Mouse (Mus musculus) kidney, postnatal 14 days (tissue): ENCODE results near the gene Cyb5r2.

Experiments used
- DNase-seq: peaks from one replicate; pipeline ENCODE4 v3.0.0; 2022; ENCODE audit warnings: mixed read lengths

Gene Cyb5r2

DNA sequence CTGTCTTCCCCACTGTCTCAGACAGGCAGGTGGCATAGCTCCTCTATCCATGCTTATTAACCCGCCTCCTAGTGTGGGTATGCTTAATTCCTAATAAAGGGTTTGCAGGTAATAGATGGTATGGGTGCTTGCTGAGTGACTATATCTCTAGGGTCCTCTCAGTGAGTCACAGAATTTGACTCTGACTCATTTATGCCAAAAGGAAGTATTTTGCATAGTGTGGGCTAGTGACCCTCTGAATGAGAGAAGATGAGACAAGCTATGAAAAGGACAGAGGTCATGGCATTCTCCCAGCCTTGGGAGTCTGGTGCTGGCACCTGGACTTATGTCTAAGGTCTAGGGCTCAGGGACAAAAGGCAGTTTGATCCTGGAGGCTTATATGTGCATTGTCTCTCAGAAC is 37.1 kb downstream of the Cyb5r2 start:
- DNase-seq = no peak

DNA sequence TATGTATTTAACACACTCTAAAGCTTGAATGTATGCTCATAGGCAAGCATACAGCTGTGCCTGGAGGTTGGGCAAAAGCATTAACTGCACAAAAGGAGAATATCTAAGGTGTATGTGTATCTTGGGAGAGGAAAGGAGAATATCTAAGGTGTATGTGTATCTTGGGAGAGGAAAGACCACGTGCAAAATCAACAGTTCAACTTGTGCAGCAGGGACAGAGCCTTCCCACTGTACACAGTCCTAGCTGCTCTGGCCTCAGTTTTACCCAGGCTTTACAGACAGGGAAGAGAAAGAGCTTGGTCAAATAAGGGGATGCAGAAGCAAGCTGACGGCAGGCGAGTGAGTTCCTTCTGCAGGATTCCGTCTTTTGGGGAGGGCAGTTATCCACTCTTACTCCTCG is 43.8 kb downstream of the Cyb5r2 start:
- DNase-seq = no peak

DNA sequence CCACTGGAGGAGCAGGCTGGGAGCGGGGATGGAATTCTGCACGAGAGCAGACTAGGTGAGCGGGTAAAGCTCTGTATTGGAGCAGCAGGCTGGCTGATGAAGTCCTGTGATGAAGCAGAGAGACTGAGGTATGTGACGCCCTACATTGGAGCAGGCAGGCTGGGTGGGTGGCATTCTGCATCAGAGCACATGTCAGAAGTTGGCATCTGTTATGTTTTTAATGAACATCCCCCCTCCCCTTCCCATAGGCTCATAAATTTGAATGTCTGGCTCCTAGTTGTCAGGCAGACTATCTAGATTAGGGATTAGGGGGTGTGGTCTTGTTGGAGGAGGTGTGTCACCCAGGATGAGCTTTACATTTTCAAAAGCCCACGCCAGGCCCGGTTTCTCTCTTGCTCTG is 45.1 kb downstream of the Cyb5r2 start:
- DNase-seq = no peak

DNA sequence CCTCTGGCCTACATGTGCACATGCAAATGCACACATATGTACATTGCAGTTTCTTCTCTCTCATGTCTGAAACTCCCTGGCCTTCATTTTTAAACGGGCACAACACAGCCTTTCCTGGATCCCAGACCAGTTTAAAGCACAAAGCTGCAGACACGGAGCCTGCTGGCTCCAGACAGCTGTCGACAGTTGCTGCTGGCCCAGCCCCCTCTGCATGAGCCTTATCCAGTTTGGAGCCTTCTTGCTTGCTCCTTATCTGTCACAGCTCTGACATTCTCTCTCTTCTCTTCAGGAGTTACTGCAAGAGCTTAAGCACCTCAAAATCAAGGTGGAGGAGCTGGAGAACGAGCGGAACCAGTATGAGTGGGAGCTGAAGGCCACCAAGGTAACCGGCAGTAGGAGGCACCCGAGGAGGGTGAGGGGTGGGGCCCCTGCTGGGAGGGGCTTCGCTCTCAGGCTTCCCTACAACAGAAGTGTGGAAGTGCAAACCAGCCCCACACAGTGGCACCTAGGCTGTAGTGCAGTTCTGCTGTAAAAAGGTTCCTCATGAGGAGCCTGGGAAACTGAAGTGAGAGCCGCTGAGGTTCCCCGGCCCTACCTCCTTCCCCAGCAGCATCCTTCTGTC is 49.2 kb downstream of the Cyb5r2 start:
- DNase-seq = peak; percentile 85

DNA sequence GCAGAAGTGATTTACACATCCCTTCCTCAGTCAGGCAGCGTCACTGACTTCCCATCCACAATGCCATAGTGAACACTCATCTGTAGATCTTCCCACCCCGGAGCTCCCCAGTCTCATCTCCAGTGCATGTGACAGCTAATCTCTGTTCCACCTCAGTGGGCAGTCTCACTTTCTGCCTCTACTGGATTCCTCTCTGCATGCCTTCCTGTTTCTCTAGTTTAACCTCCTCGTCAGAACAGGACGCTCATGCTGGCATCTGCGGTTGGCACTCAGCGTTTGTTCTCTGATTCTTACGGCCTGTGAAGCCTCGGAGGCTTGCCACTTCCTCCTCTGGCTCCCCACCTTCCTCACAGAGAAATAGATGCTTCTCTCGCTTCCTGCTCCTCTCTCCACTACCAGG is 50.2 kb downstream of the Cyb5r2 start:
- no peak for DNase-seq

DNA sequence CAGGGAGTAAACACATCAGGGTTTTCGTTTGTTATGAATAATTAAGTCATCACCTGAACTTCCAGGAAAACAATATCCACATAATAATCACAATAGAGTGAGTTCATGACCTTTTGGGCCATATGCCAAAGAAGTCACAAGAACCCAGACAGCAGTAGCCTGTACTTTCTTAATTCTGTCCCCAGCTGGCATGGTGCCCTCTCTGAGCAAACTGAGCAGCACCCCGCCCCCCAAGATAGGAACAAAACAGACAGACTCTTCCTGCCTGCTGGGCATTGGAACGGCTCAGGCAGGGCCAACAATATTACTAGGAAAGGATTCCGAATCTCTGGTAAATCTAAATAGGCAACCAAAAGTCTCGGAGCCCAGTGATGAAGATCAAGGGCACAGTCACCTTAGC is 51.9 kb downstream of the Cyb5r2 start:
- peak; percentile 46 for DNase-seq

DNA sequence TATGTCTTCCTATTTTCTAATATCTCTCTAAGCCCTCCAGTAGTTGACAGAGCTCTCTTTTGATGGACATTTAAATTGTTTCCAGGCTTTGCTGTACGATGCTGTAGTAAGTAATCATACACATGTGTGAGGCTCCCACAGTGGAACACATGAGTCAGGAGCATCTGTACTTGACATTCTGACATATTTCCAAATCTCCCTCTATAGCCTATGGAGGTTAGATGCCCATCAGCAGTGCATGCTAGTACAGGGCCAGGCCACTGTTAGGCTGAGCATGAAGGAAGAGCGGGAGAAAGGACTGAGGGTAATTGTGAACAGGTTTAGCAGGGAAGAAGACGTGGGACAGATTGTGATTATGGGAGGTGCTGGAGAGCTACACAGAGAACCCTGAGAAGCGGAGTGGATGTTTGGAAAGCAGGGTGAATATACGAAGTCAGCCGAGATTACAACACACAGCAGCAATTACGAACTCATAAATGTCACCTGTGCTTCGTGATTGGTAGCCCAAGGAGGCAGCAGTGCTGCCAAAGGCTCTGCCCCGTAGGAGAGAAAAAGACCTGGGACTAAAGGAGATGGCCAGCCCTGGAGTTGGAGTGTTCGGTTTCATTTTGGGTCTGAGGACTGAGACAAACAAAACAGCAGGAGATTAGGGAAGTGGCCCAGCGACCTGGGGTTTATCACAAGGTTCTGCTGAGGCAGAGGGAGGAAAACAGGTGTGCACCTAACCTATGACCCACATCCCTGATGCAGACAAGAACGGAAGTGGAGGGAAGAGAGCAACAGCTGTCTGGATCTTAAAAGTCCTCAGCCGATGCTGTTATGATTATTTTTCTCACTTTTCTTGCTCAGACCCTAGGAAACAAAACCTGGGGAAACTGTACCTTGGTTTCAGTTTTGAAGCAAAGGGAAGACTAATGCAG is 55.1 kb downstream of the Cyb5r2 start:
- no peak for DNase-seq

DNA sequence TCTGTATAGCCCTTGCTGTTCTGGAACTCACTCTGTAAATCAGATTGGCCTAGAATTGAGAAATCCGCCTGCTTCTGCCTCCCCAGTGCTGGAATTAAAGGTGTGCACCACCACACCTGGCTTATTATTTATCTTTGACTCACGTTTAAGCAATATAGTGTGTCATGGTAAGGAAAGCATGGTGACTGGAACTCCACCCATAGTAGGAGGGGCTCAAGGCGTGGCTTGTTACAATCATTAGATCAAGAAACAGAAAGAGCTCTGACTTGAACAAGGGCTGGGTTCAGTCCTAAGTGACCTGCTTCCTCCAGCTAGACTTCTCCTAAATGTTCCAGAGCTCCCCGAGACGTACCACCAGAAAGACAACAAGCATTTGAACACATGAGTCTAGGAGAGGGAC is 57.2 kb downstream of the Cyb5r2 start:
- no peak for DNase-seq

DNA sequence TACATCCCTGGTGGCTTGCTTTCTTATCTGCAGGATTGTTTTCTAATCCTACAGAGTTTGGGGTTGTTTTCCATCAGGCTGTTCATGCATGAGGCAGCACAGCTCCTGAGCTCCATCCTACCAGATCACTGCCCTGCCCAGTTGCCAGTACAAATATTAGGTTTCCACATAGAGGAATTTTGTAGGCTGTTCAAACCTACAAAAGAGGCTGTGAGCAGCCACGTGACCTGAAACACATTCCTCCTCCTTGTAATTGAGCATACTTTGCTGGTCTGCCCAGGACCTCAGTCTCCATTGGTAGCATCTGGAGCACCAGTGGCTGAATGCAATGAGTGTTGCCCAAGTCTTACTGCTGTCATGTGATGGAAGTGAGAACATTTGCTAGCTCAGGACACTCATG is 57.9 kb downstream of the Cyb5r2 start:
- DNase-seq = no peak
